Mouse (Mus musculus) bone marrow, adult 2 months (tissue): ENCODE data around the gene Olfr10. TPM values are rescaled to one million over a fixed set of nuclear protein-coding genes. Genes with fewer than 3 reads are reported as not detected.
"Not testable (repeated sequence)": the region's sequence is repeated elsewhere in the genome, so short reads cannot be mapped to it uniquely, and the experiment has no call there.

Experiments used
- H3K27ac ChIP-seq: fragments of 200-500 bp; 2 replicates; pipeline ENCODE4 v1.5.1; 2012; ENCODE audit warnings: low read depth, mild to moderate bottlenecking, control low read depth, inconsistent platforms, low read length; ENCODE audit not compliant: control insufficient read depth, poor library complexity, insufficient read depth
- H3K4me1 ChIP-seq: fragments of 200-500 bp; 2 replicates; pipeline ENCODE4 v1.6.1; 2011; ENCODE audit warnings: low read length; ENCODE audit not compliant: control insufficient read depth, insufficient read depth
- H3K4me3 ChIP-seq: fragments of 200-500 bp; replicated peaks from 2 replicates; pipeline ENCODE3; 2011; ENCODE audit warnings: mild to moderate bottlenecking, low read depth, low read length, control low read depth; ENCODE audit not compliant: control insufficient read depth
- CTCF ChIP-seq: fragments of 200-500 bp; IDR thresholded peaks from 2 replicates; pipeline ENCODE4 v1.5.1; 2011; ENCODE audit warnings: low read length, control low read depth; ENCODE audit not compliant: control insufficient read depth, insufficient read depth
- POLR2A ChIP-seq: fragments of 200-500 bp; IDR thresholded peaks from 2 replicates; pipeline ENCODE4 v1.6.1; 2011; ENCODE audit warnings: low read depth, mild to moderate bottlenecking, control low read depth, low read length, borderline replicate concordance; ENCODE audit not compliant: control insufficient read depth
- WGBS: fragments of 180-500 bp; shearing (Covaris S2); methylation state at CpG from one replicate; pipeline ENCODE4 v1.1.7; 2018; 5-methylcytosine and 5-hydroxymethylcytosine counted together
- polyA plus RNA-seq: library from polyadenylated mRNA; stranded (reverse); fragments of >200 nt; gene quantifications from 2 replicates; pipeline ENCODE4 v1.2.4, GENCODE M21; 2011; ENCODE audit warnings: low replicate concordance; ENCODE audit not compliant: missing spikeins, insufficient read depth, insufficient read length

Gene Olfr10
- polyA plus RNA-seq, 1 experiment = not detected

GRCm38 (mm10) chr11:49278222-49278621 is 26.3 kb upstream of the Olfr10 start, which contains the start of gene Olfr1393:
Olfr1393 (plus strand) TSS chr11:49278304.
- no peak within 1 kb of the TSS for H3K4me3 ChIP-seq
- no peak within 1 kb of the TSS for H3K27ac ChIP-seq
- H3K4me1 ChIP-seq = no peaks in the 10 kb centered on the region
- no peak for TF ChIP-seq POLR2A
- 59% methylated on average over 3 of the region's 3 CpGs for WGBS

GRCm38 (mm10) chr11:49284982-49285381 is 19.6 kb upstream of the Olfr10 start, which contains the start of gene Olfr1392:
Olfr1392 (plus strand) TSS chr11:49285282.
- not testable (repeated sequence) for H3K4me1 ChIP-seq, H3K4me3 ChIP-seq, H3K27ac ChIP-seq
- WGBS = 40% methylated on average over 1 of the region's 1 CpGs

- no peak for TF ChIP-seq POLR2A
- TF ChIP-seq CTCF = no peak
- Histone ChIP-seq H3K4me3 (no peak overlapping the region), H3K27ac (no peak overlapping the region), H3K4me1 (no peaks in the 10 kb centered on the region)
- 75% methylated on average over 2 of the region's 2 CpGs for WGBS
Observed at GRCm38 (mm10) chr11:49287251-49287650, 17.3 kb upstream of the Olfr10 start.

DNA sequence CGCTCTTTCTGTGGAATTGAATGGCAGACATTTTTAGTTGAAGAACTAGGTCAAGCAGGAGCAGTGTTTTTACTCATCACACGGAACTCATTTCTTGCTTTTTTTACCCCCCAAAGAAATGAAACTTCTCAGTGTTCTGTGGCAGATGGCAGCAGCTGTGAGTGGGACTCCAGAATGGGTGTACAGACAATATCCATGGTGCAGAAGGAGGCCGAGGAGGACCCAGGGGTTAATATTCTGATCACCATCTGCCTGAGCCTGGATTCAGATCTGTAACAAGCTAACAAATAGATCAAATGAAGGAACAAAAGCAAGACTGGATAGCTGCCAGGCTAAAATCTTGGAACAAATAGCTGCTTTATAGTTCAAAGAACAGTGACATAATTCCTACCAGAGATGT is 11.8 kb upstream of the Olfr10 start:
- H3K27ac ChIP-seq = no peak overlapping the region
- no peak overlapping the region for H3K4me3 ChIP-seq
- 76% methylated on average over 3 of the region's 3 CpGs for WGBS
- TF ChIP-seq POLR2A (no peak), CTCF (no peak)
- no peaks in the 10 kb centered on the region for H3K4me1 ChIP-seq

- WGBS = 47% methylated on average over 5 of the region's 5 CpGs
- H3K4me3 ChIP-seq, H3K27ac ChIP-seq, H3K4me1 ChIP-seq: not testable (repeated sequence)
Observed at GRCm38 (mm10) chr11:49308547-49308946, 4.0 kb downstream of the Olfr10 start.

GRCm38 (mm10) chr11:49322442-49322841 is 17.9 kb downstream of the Olfr10 start, which contains the start of gene Olfr1391:
Olfr1391 (plus strand) TSS chr11:49322742.
- WGBS = 64% methylated on average over 2 of the region's 2 CpGs
- H3K27ac ChIP-seq = no peak within 1 kb of the TSS
- H3K4me3 ChIP-seq = no peak within 1 kb of the TSS
- no peaks in the 10 kb centered on the region for H3K4me1 ChIP-seq
- TF ChIP-seq POLR2A (no peak), CTCF (no peak)

GRCm38 (mm10) chr11:49326726-49327125 is 22.2 kb downstream of the Olfr10 start:
- WGBS = 63% methylated on average over 3 of the region's 3 CpGs
- Histone ChIP-seq H3K4me1 (no peaks in the 10 kb centered on the region), H3K4me3 (no peak overlapping the region), H3K27ac (no peak overlapping the region)
- no peak for TF ChIP-seq CTCF
- no peak for TF ChIP-seq POLR2A

- TF ChIP-seq CTCF = no peak
- no peak for TF ChIP-seq POLR2A
- Histone ChIP-seq H3K4me3 (no peak overlapping the region), H3K4me1 (no peaks in the 10 kb centered on the region), H3K27ac (no peak overlapping the region)
- 73% methylated on average over 1 of the region's 1 CpGs for WGBS
Observed at GRCm38 (mm10) chr11:49329686-49330085, 25.1 kb downstream of the Olfr10 start.

- Histone ChIP-seq H3K27ac (no peak within 1 kb of the TSS), H3K4me3 (no peak within 1 kb of the TSS), H3K4me1 (no peaks in the 10 kb centered on the region)
- WGBS = 80% methylated on average over 1 of the region's 1 CpGs
- no peak for TF ChIP-seq CTCF
- no peak for TF ChIP-seq POLR2A
Observed at GRCm38 (mm10) chr11:49334888-49335287, 30.3 kb downstream of the Olfr10 start, which contains the start of gene Olfr1390. Olfr1390 (plus strand) TSS chr11:49335188.
